Mouse (Mus musculus): ENCODE data around the gene Dtl. TPM values are rescaled to one million over a fixed set of nuclear protein-coding genes. Genes with fewer than 3 reads are reported as not detected.
A peak's percentile ranks its signal among the peaks of the same experiment; 100 is the strongest.

The Dtl gene
- polyA plus RNA-seq, 1 experiment from 2014 or later, result 99.8 TPM

DNA sequence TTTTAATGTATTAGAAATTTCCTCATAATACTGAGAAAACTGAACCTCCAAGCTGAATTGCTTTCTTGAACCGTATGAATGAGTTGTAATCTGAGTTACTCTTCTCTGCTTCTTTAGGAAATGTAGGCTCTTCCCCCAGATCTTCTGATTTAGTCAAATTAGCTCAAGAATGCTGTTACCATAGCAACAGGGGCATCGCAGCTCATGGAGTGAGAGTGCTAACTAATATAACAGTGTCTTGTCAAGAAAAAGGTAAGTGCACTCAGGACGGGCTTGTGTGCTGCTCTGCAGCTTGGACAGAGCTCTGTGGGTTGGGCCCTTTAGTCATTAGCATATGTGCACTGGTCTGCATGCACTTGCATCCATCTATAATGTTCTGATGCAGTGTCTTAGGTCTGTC, 29.3 kb upstream of the Dtl start:
- Histone ChIP-seq H3K9me3 (no peaks in the 10 kb centered on the region), H3K4me1 (no peaks in the 10 kb centered on the region), H3K4me3 (no peak overlapping the region), H3K36me3 (replicated peaks) (peaks cover 94% of the 10 kb centered on the region), H3K27me3 (ENCODE audit: poor library complexity, severe bottlenecking) (no peaks in the 10 kb centered on the region), H3K27ac (no peak overlapping the region)
- DNase-seq (ENCODE audit: extremely low spot score, low spot score), result no peak
- WGBS, result 84% methylated on average over 3 of the region's 3 CpGs

DNA sequence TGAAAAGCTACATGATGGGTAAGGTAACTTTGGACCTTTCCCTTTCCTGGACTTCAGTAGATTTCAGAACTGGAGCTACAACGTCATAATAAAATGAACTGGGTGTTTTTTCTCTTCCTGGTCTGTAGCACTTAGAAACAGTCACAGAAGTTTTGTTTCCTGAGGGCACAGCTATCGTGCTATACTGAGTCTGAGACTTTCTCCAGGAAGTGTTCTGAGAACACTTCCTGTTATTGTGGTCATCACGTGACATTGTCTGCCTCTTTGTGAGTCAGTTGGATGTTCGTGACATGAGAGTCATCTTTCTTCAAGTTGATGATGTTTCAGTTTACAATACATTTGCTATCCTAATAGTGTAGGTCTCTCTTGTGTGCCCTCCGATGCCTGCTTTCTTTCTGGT, 23.9 kb upstream of the Dtl start:
- H3K36me3 ChIP-seq (replicated peaks), result peaks cover 94% of the 10 kb centered on the region
- WGBS, result 90% methylated on average over 5 of the region's 5 CpGs

DNA sequence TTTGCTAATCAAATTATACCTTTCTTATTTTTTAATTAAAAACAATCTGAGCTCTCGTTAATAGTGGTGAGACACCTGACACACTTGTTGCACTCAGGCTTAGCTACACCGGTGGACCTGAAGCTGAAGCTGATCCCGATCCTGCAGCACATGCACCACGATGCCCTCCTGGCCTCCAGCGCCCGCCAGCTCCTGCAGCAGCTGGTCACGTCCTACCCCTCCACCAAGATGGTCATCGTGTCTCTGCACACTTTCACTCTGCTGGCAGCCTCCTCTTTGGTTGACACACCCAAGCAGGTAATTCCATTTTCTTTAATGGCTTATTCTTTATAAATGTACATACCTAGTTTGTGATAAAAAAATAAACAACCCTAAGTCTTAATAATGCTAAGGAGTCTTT, 20.7 kb upstream of the Dtl start:
- DNase-seq (ENCODE audit: extremely low spot score, low spot score), result no peak
- H3K4me3 ChIP-seq, result no peak overlapping the region
- no peaks in the 10 kb centered on the region for H3K9me3 ChIP-seq
- 95% methylated on average over 8 of the region's 8 CpGs for WGBS
- no peaks in the 10 kb centered on the region for H3K27me3 ChIP-seq (ENCODE audit: poor library complexity, severe bottlenecking)
- H3K4me1 ChIP-seq, result no peaks in the 10 kb centered on the region
- H3K36me3 ChIP-seq (replicated peaks), result peaks cover 96% of the 10 kb centered on the region
- H3K27ac ChIP-seq, result no peak overlapping the region

More for the DNA sequence above, 23.9 kb upstream of the Dtl start:
- Histone ChIP-seq H3K27me3 (ENCODE audit: poor library complexity, severe bottlenecking) (no peaks in the 10 kb centered on the region), H3K4me3 (no peak overlapping the region), H3K27ac (no peak overlapping the region), H3K9me3 (no peaks in the 10 kb centered on the region), H3K4me1 (no peaks in the 10 kb centered on the region)
- no peak for DNase-seq (ENCODE audit: extremely low spot score, low spot score)

DNA sequence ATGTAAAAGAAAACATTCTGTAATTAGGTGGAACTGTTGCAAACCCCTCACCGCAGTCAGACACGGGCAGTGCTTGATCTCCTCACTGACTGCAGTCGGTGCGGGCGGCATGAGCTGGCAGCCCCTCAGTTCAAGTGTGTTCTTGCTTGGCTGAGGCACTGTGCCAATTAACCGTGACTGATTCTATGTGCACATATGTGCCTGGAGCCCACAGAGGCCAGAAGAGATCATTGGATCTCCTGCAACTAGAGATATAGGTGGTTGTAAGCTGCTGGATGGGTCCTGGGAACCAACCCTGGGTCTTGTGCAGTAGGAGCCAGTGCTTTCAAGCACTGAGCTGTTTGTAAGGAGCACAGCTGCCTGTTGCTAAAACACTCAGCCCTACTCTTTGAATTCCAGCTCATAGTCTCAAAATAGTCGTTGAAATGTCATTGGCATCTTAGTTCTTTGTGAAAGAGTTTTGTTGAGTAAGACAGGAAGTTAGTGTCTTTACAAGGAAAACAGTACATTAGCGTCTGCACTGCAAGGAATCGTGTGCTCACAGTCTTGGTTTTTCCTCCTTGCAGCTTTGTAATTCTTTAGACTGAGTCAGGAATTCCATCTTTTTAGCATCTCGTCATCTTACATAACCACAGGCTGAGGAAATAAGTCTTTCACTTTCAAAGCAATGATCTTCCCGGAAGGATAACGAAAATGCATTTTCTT, 16.8 kb upstream of the Dtl start:
- Histone ChIP-seq H3K4me3 (no peak overlapping the region), H3K9me3 (no peaks in the 10 kb centered on the region), H3K36me3 (replicated peaks) (peaks cover 100% of the 10 kb centered on the region), H3K4me1 (no peaks in the 10 kb centered on the region), H3K27me3 (ENCODE audit: poor library complexity, severe bottlenecking) (no peaks in the 10 kb centered on the region), H3K27ac (no peak overlapping the region)
- no peak for DNase-seq (ENCODE audit: extremely low spot score, low spot score)
- 94% methylated on average over 12 of the region's 12 CpGs for whole genome bisulfite sequencing

DNA sequence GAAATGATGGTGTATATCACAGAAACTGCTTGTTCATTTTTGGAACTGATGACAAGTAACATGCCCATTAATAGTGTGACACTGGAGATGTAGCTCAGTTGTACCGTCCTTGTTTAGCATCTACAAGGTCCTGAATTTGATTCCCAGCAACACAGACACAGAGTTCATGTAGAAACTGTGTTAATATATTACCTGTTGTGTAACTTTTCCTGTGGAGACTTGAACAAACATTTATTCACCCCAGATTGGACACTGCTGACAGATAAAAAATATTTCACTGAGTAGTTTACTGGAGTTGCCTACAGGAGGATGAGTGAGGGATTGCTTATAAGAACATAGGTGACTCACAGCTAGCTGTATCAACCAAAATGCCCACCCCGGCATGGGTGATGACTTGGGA, 13.4 kb upstream of the Dtl start:
- DNase-seq (ENCODE audit: extremely low spot score, low spot score), result no peak
- WGBS, result 94% methylated on average over 2 of the region's 2 CpGs
- H3K27me3 ChIP-seq (ENCODE audit: poor library complexity, severe bottlenecking), result no peaks in the 10 kb centered on the region
- H3K36me3 ChIP-seq (replicated peaks), result peaks cover 99% of the 10 kb centered on the region
- no peaks in the 10 kb centered on the region for H3K4me1 ChIP-seq
- H3K9me3 ChIP-seq, result no peaks in the 10 kb centered on the region
- no peak overlapping the region for H3K27ac ChIP-seq
- no peak overlapping the region for H3K4me3 ChIP-seq

DNA sequence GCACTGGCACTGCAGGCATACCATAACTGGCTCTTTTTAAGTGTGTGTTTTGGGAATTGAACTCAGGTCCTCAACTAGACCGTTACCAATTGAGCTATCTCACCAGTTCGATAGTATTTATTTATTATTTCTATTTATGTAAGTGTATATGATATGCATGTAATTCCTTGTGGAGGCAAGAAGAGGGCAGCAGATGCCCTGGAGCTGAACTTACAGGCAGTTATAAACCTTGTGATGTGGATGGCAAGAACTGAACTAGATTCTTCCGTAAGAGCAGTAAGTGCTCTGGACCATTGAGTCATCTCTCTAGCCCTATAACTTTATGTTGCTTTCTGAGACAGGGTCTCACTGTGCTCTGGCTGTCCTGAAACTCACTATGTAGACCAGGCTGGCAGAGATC, 11.7 kb upstream of the Dtl start:
- H3K4me3 ChIP-seq, result no peak overlapping the region
- H3K27me3 ChIP-seq (ENCODE audit: poor library complexity, severe bottlenecking), result no peaks in the 10 kb centered on the region
- 93% methylated on average over 3 of the region's 3 CpGs for WGBS
- peaks cover 99% of the 10 kb centered on the region for H3K36me3 ChIP-seq (replicated peaks)
- no peaks in the 10 kb centered on the region for H3K9me3 ChIP-seq
- no peak for DNase-seq (ENCODE audit: extremely low spot score, low spot score)
- no peak overlapping the region for H3K27ac ChIP-seq
- H3K4me1 ChIP-seq, result no peaks in the 10 kb centered on the region

DNA sequence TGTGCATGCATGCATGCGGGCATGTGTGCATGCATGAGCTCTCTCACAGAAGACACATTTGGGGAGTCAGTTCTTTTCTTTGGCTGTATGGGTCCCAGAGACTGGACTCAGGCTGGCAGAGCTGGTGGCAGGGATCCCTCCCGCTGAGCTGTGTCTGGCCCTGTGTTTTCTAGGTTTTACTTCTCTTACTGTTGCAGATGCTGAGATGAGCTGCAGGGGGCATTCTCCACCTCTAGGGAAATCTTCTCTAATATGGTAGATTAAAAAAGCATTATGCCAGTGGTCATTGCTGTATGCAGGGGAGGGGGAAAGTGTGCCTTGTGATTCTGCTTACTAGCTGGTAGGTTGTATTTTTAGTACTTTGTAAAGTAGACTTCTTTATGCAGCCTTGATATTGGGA, 10.4 kb upstream of the Dtl start:
- Histone ChIP-seq H3K36me3 (replicated peaks) (peaks cover 92% of the 10 kb centered on the region), H3K27ac (no peak overlapping the region), H3K4me3 (no peak overlapping the region), H3K27me3 (ENCODE audit: poor library complexity, severe bottlenecking) (no peaks in the 10 kb centered on the region), H3K9me3 (no peaks in the 10 kb centered on the region), H3K4me1 (no peaks in the 10 kb centered on the region)
- no peak for DNase-seq (ENCODE audit: extremely low spot score, low spot score)
- WGBS, result 86% methylated on average over 2 of the region's 2 CpGs

DNA sequence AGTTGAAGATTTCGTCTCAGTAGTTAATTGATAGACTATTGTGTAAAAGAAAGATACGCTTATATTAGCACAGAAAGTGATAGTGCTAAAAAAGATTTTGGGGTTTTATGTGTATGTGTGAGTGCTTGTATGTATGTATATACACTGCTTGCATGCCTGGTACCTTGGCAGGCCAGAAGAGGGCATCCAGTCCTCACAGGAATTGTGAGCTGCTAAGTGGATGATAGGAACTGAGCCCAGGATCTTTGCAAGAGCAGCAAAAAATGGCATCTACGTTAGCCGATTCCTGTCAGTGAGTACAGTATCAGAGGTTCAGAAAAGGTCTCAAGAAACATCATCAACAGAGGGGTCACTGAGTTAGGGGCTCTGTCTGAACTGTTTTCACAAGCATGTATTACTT, 9.1 kb upstream of the Dtl start:
- Histone ChIP-seq H3K4me3 (no peak overlapping the region), H3K4me1 (no peaks in the 10 kb centered on the region), H3K27ac (no peak overlapping the region), H3K27me3 (ENCODE audit: poor library complexity, severe bottlenecking) (no peaks in the 10 kb centered on the region), H3K9me3 (peaks cover 6% of the 10 kb centered on the region), H3K36me3 (replicated peaks) (peaks cover 92% of the 10 kb centered on the region)
- no peak for DNase-seq (ENCODE audit: extremely low spot score, low spot score)
- 95% methylated on average over 4 of the region's 4 CpGs for WGBS

DNA sequence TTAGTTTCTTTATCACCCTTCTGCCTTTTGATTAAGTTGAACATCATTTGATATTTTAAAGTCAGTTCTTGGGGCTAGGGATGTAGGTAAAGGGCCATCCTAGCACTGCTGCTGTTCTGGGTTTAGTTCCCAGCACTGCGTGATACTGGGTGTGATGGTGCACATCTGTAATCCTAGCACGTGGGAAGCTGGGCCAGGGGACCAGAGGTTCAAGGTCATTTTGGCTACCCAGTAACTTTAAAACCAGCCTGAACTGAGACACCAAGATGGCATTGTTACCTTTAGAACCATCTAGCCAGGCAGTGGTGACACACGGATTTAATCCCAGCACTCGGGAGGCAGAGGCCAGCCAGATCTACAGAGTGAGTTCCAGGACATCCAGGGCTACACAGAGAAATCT, 8.5 kb upstream of the Dtl start:
- WGBS, result 93% methylated on average over 4 of the region's 4 CpGs
- Histone ChIP-seq H3K36me3 (replicated peaks) (peaks cover 92% of the 10 kb centered on the region), H3K9me3 (peaks cover 10% of the 10 kb centered on the region)

DNA sequence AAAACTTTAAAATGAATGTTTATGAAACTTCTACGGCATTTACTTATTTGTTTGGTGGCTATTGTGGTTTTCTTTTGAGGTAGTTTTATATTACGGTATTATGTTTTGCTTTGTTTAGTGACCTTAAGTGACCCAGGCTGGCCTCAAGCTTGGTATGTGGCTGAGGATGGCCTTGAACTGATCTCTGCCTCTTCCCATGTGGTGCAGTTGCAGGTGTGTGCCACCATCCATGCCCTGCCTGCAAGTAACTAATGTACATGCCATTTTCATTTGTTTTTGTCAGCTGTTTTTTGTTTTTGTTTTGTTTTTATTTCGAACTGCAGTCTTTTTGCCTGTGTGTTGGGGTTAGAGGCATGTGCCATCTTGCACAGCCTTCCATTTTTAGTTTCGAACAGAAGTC, 6.3 kb upstream of the Dtl start:
- Histone ChIP-seq H3K36me3 (replicated peaks) (peaks cover 88% of the 10 kb centered on the region), H3K4me3 (no peak overlapping the region), H3K4me1 (peaks cover 19% of the 10 kb centered on the region), H3K27me3 (ENCODE audit: poor library complexity, severe bottlenecking) (no peaks in the 10 kb centered on the region), H3K27ac (no peak overlapping the region), H3K9me3 (peaks cover 10% of the 10 kb centered on the region)
- DNase-seq (ENCODE audit: extremely low spot score, low spot score), result no peak
- WGBS, result 93% methylated on average over 4 of the region's 4 CpGs

More for the DNA sequence above, 8.5 kb upstream of the Dtl start:
- Histone ChIP-seq H3K27ac (no peak overlapping the region), H3K4me1 (no peaks in the 10 kb centered on the region), H3K27me3 (ENCODE audit: poor library complexity, severe bottlenecking) (no peaks in the 10 kb centered on the region), H3K4me3 (no peak overlapping the region)
- DNase-seq (ENCODE audit: extremely low spot score, low spot score), result no peak

DNA sequence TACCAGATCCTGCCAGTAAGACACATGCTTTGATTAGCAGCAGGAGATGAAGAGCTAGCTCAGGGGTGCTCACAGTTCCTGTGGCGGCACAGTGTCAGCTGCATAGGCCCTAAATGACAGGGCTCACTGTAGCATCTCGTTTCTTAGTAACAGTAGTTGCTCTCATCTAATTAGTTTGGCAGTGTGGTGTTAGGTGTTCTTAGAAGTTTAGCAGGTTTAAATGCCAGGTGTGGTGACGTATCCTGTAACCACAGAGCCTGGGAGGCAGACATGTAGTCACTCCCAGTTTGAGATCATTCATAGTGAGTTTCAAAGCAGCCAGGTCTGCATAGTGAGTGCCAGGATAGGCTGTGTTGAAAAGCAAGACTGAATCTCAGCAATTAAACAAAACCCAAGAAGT, 4.2 kb upstream of the Dtl start:
- DNase-seq (ENCODE audit: extremely low spot score, low spot score), result no peak
- peaks cover 10% of the 10 kb centered on the region for H3K9me3 ChIP-seq
- H3K36me3 ChIP-seq (replicated peaks), result peaks cover 67% of the 10 kb centered on the region
- no peaks in the 10 kb centered on the region for H3K27me3 ChIP-seq (ENCODE audit: poor library complexity, severe bottlenecking)
- no peak overlapping the region for H3K4me3 ChIP-seq
- peaks cover 23% of the 10 kb centered on the region for H3K4me1 ChIP-seq
- 92% methylated on average over 3 of the region's 3 CpGs for WGBS
- H3K27ac ChIP-seq, result no peak overlapping the region

DNA sequence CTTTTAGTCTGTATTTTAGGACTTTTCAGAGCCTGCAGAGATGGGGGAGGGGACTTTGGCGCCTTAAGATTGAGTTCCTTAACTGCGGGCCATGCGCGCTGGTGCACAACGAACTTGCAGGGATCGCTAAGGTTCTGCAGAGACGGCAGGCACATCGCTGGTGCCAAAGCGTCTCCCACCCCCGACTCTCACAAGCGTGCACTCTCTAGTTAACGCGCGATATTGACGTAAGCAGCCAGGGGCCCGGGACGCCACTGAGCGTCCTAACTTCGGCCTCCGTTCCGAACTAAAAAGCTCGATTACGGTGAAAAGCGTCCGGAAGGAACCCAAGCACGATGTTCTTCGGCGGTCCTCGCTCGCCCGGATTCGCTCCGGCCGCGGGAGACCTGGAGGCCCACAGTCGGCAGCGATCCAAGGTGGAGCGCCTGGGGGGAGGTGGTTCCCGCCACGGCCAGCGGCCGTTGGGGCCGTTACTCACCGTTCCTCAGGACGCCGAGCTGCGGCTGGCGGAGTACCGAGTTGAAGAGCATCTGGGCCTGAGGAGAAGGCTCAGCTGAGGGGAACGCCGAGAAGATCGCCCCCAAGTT, 380 bp downstream of the Dtl start:
- Histone ChIP-seq H3K36me3 (replicated peaks) (peaks cover 56% of the 10 kb centered on the region), H3K4me1 (peaks cover 46% of the 10 kb centered on the region), H3K27ac (peak overlapping the region; percentile 96), H3K4me3 (peak overlapping the region; percentile 68), H3K27me3 (ENCODE audit: poor library complexity, severe bottlenecking) (no peaks in the 10 kb centered on the region), H3K9me3 (peaks cover 9% of the 10 kb centered on the region)
- under 1% methylated on average over 52 of the region's 52 CpGs for WGBS
- peak; percentile 75 for DNase-seq (ENCODE audit: extremely low spot score, low spot score)

DNA sequence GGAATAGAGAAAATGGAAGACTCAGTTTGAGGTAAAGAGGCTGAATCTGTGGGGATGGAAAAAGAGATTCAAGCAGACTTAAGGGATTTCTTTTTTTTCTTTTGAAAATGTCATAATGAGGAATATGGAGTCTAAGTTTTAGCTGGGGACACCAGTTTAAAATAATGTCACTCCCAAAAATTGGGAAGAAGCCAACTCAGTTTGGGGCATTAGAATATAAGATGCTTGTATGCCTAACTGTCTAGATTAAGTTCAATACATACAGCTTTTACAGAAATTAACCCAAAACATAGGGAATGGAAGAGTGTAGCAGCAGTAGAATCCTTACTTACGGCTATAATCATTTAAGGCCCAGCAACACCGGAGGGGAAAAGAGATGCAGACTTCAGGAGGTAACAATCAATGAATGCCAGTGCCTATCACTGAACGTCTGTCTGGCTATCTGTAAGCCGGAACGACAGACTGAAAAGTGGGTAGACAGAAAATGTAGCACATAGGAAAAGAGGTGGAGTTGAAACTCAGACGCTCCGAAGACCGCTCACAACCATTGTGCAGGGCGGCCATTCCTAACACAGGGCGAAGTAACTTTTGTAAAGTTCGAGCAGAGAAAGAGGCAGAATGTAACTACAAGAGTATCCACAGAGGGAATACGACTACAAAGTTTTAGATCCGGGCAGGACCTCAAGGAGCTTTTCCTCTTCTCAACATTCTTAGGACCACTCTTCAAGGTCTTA, 1.3 kb downstream of the Dtl start:
- peaks cover 46% of the 10 kb centered on the region for H3K4me1 ChIP-seq
- H3K27me3 ChIP-seq (ENCODE audit: poor library complexity, severe bottlenecking), result no peaks in the 10 kb centered on the region
- H3K4me3 ChIP-seq, result peak overlapping the region; percentile 68
- DNase-seq (ENCODE audit: extremely low spot score, low spot score), result no peak
- H3K9me3 ChIP-seq, result no peaks in the 10 kb centered on the region; the same call in 1 of the 2 replicates
- WGBS, result 4% methylated on average over 13 of the region's 13 CpGs
- peaks cover 56% of the 10 kb centered on the region for H3K36me3 ChIP-seq (replicated peaks)
- H3K27ac ChIP-seq, result peak overlapping the region; percentile 96
